Mouse (Mus musculus) urinary bladder, adult 18-20 months (tissue): ENCODE results near the gene Foxi1.

Source experiments
- DNase-seq, 2 experiments: peaks; one replicate each; pipeline ENCODE4 v3.0.0; 2022; ENCODE audit warnings: low spot score in 2 of 2, mixed read lengths in 2 of 2

The Foxi1 gene

GRCm38 (mm10) chr11:34158916-34159315, 49.0 kb downstream of the Foxi1 start:
- no peak for DNase-seq

GRCm38 (mm10) chr11:34155235-34155634, 52.7 kb downstream of the Foxi1 start:
- no peak for DNase-seq
